Mouse (Mus musculus) bone marrow macrophage, adult 2 months (primary cell): ENCODE results near the gene Cd44.

Source experiments
- CTCF ChIP-seq: IDR thresholded peaks from 2 replicates; pipeline ENCODE4 v1.5.1; 2012; ENCODE audit warnings: low read depth, mild to moderate bottlenecking, low read length, moderate library complexity
- POLR2A ChIP-seq: IDR thresholded peaks from 2 replicates; pipeline ENCODE4 v1.6.1; 2012; ENCODE audit warnings: mild to moderate bottlenecking, low read depth, low read length, borderline replicate concordance

DNA sequence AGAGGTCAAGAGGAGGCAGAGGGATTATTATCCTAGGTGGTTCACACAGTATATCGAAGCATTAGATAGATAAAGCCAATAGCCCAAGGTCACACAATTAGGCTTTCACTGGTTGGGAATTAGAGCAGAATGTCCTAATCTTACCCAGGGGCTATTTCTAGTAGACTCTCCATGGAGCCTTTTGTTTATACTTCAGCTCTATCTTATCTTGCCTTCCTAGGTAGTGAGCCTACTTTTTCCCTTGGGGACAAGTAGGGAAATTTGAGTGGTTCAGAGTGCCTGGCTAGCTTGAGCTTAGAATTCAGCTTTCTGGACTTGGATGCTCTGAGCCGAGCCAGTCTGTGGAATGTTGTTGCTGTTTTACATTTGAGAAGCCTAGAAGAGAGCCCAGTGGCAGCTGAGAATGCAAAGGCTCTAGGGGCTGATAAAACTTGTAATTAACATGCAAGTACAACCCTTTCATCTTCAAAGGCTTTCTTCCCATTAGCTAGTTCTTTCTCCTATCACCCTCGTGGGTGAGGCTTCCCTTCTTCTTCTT lies 12.7 kb downstream of the Cd44 start:
- TF ChIP-seq POLR2A: no peak
- TF ChIP-seq CTCF: no peak
